Mouse (Mus musculus): ENCODE data around the gene Krtap19-1.

GRCm38 (mm10) chr16:88869311-88869710, at the start of gene Krtap19-1:
- TF ChIP-seq CTCF (IDR thresholded peaks at IDR 0.05) = no peak
- no peak for TF ChIP-seq POLR2A (IDR thresholded peaks at IDR 0.05; ENCODE audit: insufficient read depth, low read depth, low read length)
